Mouse (Mus musculus): ENCODE data around the gene Cldn15. TPM values are rescaled to one million over a fixed set of nuclear protein-coding genes. Genes with fewer than 3 reads are reported as not detected.
"Not testable (repeated sequence)": the region's sequence is repeated elsewhere in the genome, so short reads cannot be mapped to it uniquely, and the experiment has no call there.

Gene Cldn15
- polyA plus RNA-seq, 1 experiment from 2014 or later = not detected

DNA sequence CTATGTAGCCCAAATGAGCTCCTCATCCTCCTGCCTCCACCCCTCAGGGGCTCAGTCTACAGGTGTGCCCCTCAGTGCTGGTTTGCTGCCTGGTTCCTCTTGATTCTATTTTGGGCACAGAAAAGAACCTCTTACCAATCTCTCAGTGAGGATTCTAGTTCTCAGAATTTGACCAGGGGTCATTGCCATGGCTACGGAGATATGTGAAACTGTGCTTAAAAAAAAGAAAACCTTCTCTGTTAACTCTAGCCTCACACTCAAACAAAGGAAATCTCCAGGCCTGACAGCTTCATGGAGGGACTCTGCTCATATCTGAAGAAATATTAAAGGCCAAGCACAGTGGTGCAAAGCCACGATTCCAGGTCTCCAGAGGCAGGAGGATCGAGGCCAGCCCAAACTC, 23.6 kb upstream of the Cldn15 start:
- no peaks in the 10 kb centered on the region; the same call in 1 of the 2 replicates for H3K4me1 ChIP-seq (replicated peaks; ENCODE audit: control insufficient read depth, insufficient read depth, low read length)
- H3K9me3 ChIP-seq (ENCODE audit: control insufficient read depth, low read length) = no peaks in the 10 kb centered on the region
- H3K27me3 ChIP-seq (ENCODE audit: control insufficient read depth, insufficient read depth, low read length) = no peaks in the 10 kb centered on the region
- H3K27ac ChIP-seq (ENCODE audit: low read depth, low read length) = no peak overlapping the region
- 78% methylated on average over 3 of the region's 3 CpGs for WGBS
- no peak overlapping the region for H3K4me2 ChIP-seq (ENCODE audit: low read depth, low read length, severe bottlenecking)
- no peak overlapping the region for H3K9ac ChIP-seq (ENCODE audit: low read length)
- DNase-seq (ENCODE audit: low spot score) = no peak
- no peak overlapping the region for H3K4me3 ChIP-seq (ENCODE audit: low read depth, low read length)
- no peaks in the 10 kb centered on the region for H3K36me3 ChIP-seq (ENCODE audit: control insufficient read depth, insufficient read depth, low read length)
- no peak for ATAC-seq (replicated peaks; ENCODE audit: low FRiP score)

- Histone ChIP-seq H3K4me3 (ENCODE audit: low read depth, low read length) (no peak overlapping the region), H3K27ac (ENCODE audit: low read depth, low read length) (no peak overlapping the region), H3K9me3 (ENCODE audit: control insufficient read depth, low read length) (no peaks in the 10 kb centered on the region), H3K27me3 (ENCODE audit: control insufficient read depth, insufficient read depth, low read length) (no peaks in the 10 kb centered on the region), H3K4me2 (ENCODE audit: low read depth, low read length, severe bottlenecking) (no peak overlapping the region), H3K9ac (ENCODE audit: low read length) (no peak overlapping the region), H3K36me3 (ENCODE audit: control insufficient read depth, insufficient read depth, low read length) (no peaks in the 10 kb centered on the region), H3K4me1 (replicated peaks; ENCODE audit: control insufficient read depth, insufficient read depth, low read length) (no peaks in the 10 kb centered on the region; the same call in 1 of the 2 replicates)
- WGBS = 86% methylated on average over 2 of the region's 2 CpGs
- ATAC-seq (replicated peaks; ENCODE audit: low FRiP score) (no peak), DNase-seq (ENCODE audit: low spot score) (no peak)
Measured at GRCm38 (mm10) chr5:136943382-136943781, 23.0 kb upstream of the Cldn15 start.

GRCm38 (mm10) chr5:136945084-136945483, 21.3 kb upstream of the Cldn15 start:
- Histone ChIP-seq H3K4me2 (ENCODE audit: low read depth, low read length, severe bottlenecking) (no peak overlapping the region), H3K36me3 (ENCODE audit: control insufficient read depth, insufficient read depth, low read length) (no peaks in the 10 kb centered on the region), H3K4me1 (replicated peaks; ENCODE audit: control insufficient read depth, insufficient read depth, low read length) (no peaks in the 10 kb centered on the region; the same call in 1 of the 2 replicates), H3K4me3 (ENCODE audit: low read depth, low read length) (no peak overlapping the region), H3K27me3 (ENCODE audit: control insufficient read depth, insufficient read depth, low read length) (no peaks in the 10 kb centered on the region), H3K9ac (ENCODE audit: low read length) (no peak overlapping the region), H3K9me3 (ENCODE audit: control insufficient read depth, low read length) (no peaks in the 10 kb centered on the region), H3K27ac (ENCODE audit: low read depth, low read length) (no peak overlapping the region)
- no peak for ATAC-seq (replicated peaks; ENCODE audit: low FRiP score)
- DNase-seq (ENCODE audit: low spot score) = no peak
- WGBS = 83% methylated on average over 12 of the region's 12 CpGs

- no peak overlapping the region for H3K9ac ChIP-seq (ENCODE audit: low read length)
- H3K27ac ChIP-seq (ENCODE audit: low read depth, low read length) = no peak overlapping the region
- no peaks in the 10 kb centered on the region for H3K27me3 ChIP-seq (ENCODE audit: control insufficient read depth, insufficient read depth, low read length)
- no peaks in the 10 kb centered on the region for H3K9me3 ChIP-seq (ENCODE audit: control insufficient read depth, low read length)
- H3K4me2 ChIP-seq (ENCODE audit: low read depth, low read length, severe bottlenecking) = no peak overlapping the region
- H3K4me3 ChIP-seq (ENCODE audit: low read depth, low read length) = no peak overlapping the region
- H3K36me3 ChIP-seq (ENCODE audit: control insufficient read depth, insufficient read depth, low read length) = no peaks in the 10 kb centered on the region
- ATAC-seq (replicated peaks; ENCODE audit: low FRiP score) (no peak), DNase-seq (ENCODE audit: low spot score) (no peak)
- no peaks in the 10 kb centered on the region; the same call in 1 of the 2 replicates for H3K4me1 ChIP-seq (replicated peaks; ENCODE audit: control insufficient read depth, insufficient read depth, low read length)
Measured at GRCm38 (mm10) chr5:136947874-136948273, 18.5 kb upstream of the Cldn15 start.

DNA sequence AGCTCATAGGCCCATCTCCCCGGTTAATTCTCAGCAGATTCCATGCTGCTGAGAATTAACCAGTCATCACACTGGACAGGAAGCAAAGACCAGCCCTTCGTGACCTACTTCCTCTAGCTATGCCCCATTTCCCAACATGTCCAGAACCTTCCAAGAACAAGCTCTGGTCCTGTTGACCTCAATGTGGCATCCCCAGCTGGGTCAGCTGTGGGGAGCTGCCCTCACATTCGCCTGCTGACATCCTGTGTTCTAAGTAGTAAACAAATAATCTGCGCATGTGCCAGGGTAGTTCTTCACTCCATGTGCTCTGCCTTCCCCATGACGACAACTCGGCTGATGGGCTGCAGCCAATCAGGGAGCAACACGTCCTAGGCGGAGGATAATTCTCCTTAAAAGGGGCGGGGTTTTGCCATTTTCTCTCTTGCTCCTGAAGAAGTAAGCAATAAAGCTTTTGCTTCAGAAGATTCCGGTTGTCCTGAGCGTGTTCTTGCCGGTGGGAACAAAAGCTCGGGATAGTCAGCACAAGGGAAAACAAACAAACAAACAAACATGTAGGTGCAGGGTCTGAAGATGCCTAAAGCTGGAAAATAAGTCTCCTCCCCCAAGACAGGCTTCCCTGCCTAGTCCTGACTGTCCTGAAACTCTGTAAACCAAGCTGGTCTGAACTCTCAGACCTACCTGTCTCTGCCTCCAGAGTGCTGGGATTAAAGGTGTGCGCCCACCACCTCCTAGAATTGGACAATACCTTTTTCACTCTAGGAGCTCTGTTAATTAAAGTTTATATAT, 16.7 kb upstream of the Cldn15 start:
- H3K27ac ChIP-seq (ENCODE audit: low read depth, low read length); H3K4me2 ChIP-seq (ENCODE audit: low read depth, low read length, severe bottlenecking); H3K9ac ChIP-seq (ENCODE audit: low read length); H3K36me3 ChIP-seq (ENCODE audit: control insufficient read depth, insufficient read depth, low read length); ATAC-seq (replicated peaks; ENCODE audit: low FRiP score); H3K4me1 ChIP-seq (replicated peaks; ENCODE audit: control insufficient read depth, insufficient read depth, low read length); H3K4me3 ChIP-seq (ENCODE audit: low read depth, low read length); H3K27me3 ChIP-seq (ENCODE audit: control insufficient read depth, insufficient read depth, low read length); DNase-seq (ENCODE audit: low spot score); H3K9me3 ChIP-seq (ENCODE audit: control insufficient read depth, low read length): not testable (repeated sequence)
- WGBS = 88% methylated on average over 14 of the region's 14 CpGs

- Histone ChIP-seq H3K9ac (ENCODE audit: low read length) (no peak overlapping the region), H3K9me3 (ENCODE audit: control insufficient read depth, low read length) (no peaks in the 10 kb centered on the region), H3K4me2 (ENCODE audit: low read depth, low read length, severe bottlenecking) (no peak overlapping the region), H3K4me1 (replicated peaks; ENCODE audit: control insufficient read depth, insufficient read depth, low read length) (peaks cover 4% of the 10 kb centered on the region), H3K36me3 (ENCODE audit: control insufficient read depth, insufficient read depth, low read length) (no peaks in the 10 kb centered on the region), H3K27me3 (ENCODE audit: control insufficient read depth, insufficient read depth, low read length) (no peaks in the 10 kb centered on the region), H3K27ac (ENCODE audit: low read depth, low read length) (no peak overlapping the region), H3K4me3 (ENCODE audit: low read depth, low read length) (no peak overlapping the region)
- no peak for ATAC-seq (replicated peaks; ENCODE audit: low FRiP score)
- 86% methylated on average over 6 of the region's 6 CpGs for WGBS
- no peak for DNase-seq (ENCODE audit: low spot score)
Measured at GRCm38 (mm10) chr5:136950521-136950920, 15.9 kb upstream of the Cldn15 start.

DNA sequence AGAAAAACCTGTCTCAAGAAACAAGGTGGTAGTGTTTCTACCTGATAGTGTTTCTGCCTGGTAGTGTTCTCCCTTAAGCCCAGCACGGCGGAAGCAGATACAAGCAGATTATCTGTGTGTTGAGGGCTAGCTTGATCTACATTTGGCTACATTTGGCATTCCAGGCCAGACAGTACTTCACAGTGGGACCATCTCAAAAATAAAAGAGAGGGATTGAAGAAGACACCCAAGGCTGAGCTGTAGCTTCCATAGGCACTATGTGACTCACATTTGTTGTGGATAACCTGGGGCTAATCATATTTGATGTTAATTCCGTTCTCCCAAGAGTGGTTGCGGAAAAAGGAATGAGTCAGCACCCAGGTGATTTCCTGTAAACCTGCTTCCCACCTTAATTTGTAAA, 14.3 kb upstream of the Cldn15 start:
- Histone ChIP-seq H3K27me3 (ENCODE audit: control insufficient read depth, insufficient read depth, low read length) (no peaks in the 10 kb centered on the region), H3K9me3 (ENCODE audit: control insufficient read depth, low read length) (no peaks in the 10 kb centered on the region), H3K4me1 (replicated peaks; ENCODE audit: control insufficient read depth, insufficient read depth, low read length) (peaks cover 4% of the 10 kb centered on the region), H3K9ac (ENCODE audit: low read length) (no peak overlapping the region), H3K4me2 (ENCODE audit: low read depth, low read length, severe bottlenecking) (no peak overlapping the region; the same call in 1 of the 2 replicates), H3K36me3 (ENCODE audit: control insufficient read depth, insufficient read depth, low read length) (no peaks in the 10 kb centered on the region), H3K27ac (ENCODE audit: low read depth, low read length) (no peak overlapping the region), H3K4me3 (ENCODE audit: low read depth, low read length) (no peak overlapping the region)
- WGBS = 82% methylated on average over 4 of the region's 4 CpGs
- ATAC-seq (replicated peaks; ENCODE audit: low FRiP score) = no peak
- no peak for DNase-seq (ENCODE audit: low spot score)

GRCm38 (mm10) chr5:136953015-136953414, 13.4 kb upstream of the Cldn15 start, which contains the start of gene Fis1:
Gene Fis1 (plus strand): TSS chr5:136953275.
- ATAC-seq (replicated peaks; ENCODE audit: low FRiP score) (peak; percentile 99), DNase-seq (ENCODE audit: low spot score) (peak; percentile 98)
- Histone ChIP-seq H3K9me3 (ENCODE audit: control insufficient read depth, low read length) (no peaks in the 10 kb centered on the region), H3K4me3 (ENCODE audit: low read depth, low read length) (peak within 1 kb of the TSS; percentile 76), H3K4me2 (ENCODE audit: low read depth, low read length, severe bottlenecking) (peak within 1 kb of the TSS; percentile 57), H3K27me3 (ENCODE audit: control insufficient read depth, insufficient read depth, low read length) (no peaks in the 10 kb centered on the region), H3K36me3 (ENCODE audit: control insufficient read depth, insufficient read depth, low read length) (no peaks in the 10 kb centered on the region; the same call in 1 of the 2 replicates), H3K4me1 (replicated peaks; ENCODE audit: control insufficient read depth, insufficient read depth, low read length) (peaks cover 4% of the 10 kb centered on the region), H3K27ac (ENCODE audit: low read depth, low read length) (no peak within 1 kb of the TSS), H3K9ac (ENCODE audit: low read length) (peak within 1 kb of the TSS; percentile 88)
- WGBS = 0% methylated on average over 23 of the region's 23 CpGs

Data from forebrain, embryonic 11.5 days (tissue).